Mouse (Mus musculus): ENCODE data around the gene C5ar1. TPM values are rescaled to one million over a fixed set of nuclear protein-coding genes. Genes with fewer than 3 reads are reported as not detected.
A peak's percentile ranks its signal among the peaks of the same experiment; 100 is the strongest.
"Not testable (repeated sequence)": the region's sequence is repeated elsewhere in the genome, so short reads cannot be mapped to it uniquely, and the experiment has no call there.

The C5ar1 gene
- polyA plus RNA-seq, 1 experiment from 2014 or later = 1.6 TPM

- ATAC-seq (ENCODE audit: low FRiP score, low TSS enrichment) (no peak), DNase-seq (no peak)
- H3K4me3 ChIP-seq (replicated peaks; ENCODE audit: low read depth, low read length) = no peak overlapping the region
- no peaks in the 10 kb centered on the region for H3K9me3 ChIP-seq (ENCODE audit: control insufficient read depth, low read length)
- peaks cover 22% of the 10 kb centered on the region for H3K4me1 ChIP-seq (ENCODE audit: control insufficient read depth, insufficient read depth, low read length)
- H3K27me3 ChIP-seq (ENCODE audit: control insufficient read depth, insufficient read depth, low read length) = no peaks in the 10 kb centered on the region
- H3K27ac ChIP-seq (replicated peaks; ENCODE audit: low read depth, low read length) = no peak overlapping the region
- WGBS = 47% methylated on average over 1 of the region's 1 CpGs
- H3K36me3 ChIP-seq (ENCODE audit: control insufficient read depth, insufficient read depth, low read length) = peaks cover 13% of the 10 kb centered on the region
- H3K9ac ChIP-seq (replicated peaks; ENCODE audit: low read length) = 0 out of 2 replicates have a peak overlapping the region, but pooled peaks have one; percentile 88
- H3K4me2 ChIP-seq (ENCODE audit: low read length) = peak overlapping the region; percentile 88
These were observed 11.8 kb upstream of the C5ar1 start for GRCm38 (mm10) chr7:16271139-16271538.

- ATAC-seq (ENCODE audit: low FRiP score, low TSS enrichment); H3K27ac ChIP-seq (replicated peaks; ENCODE audit: low read depth, low read length); H3K4me1 ChIP-seq (ENCODE audit: control insufficient read depth, insufficient read depth, low read length); H3K27me3 ChIP-seq (ENCODE audit: control insufficient read depth, insufficient read depth, low read length); H3K9ac ChIP-seq (replicated peaks; ENCODE audit: low read length); H3K36me3 ChIP-seq (ENCODE audit: control insufficient read depth, insufficient read depth, low read length); DNase-seq; H3K4me2 ChIP-seq (ENCODE audit: low read length); H3K4me3 ChIP-seq (replicated peaks; ENCODE audit: low read depth, low read length); H3K9me3 ChIP-seq (ENCODE audit: control insufficient read depth, low read length): not testable (repeated sequence)
- WGBS = 94% methylated on average over 7 of the region's 7 CpGs
These were observed 7.3 kb upstream of the C5ar1 start for GRCm38 (mm10) chr7:16266593-16266992.

- H3K9me3 ChIP-seq (ENCODE audit: control insufficient read depth, low read length) = peaks cover 5% of the 10 kb centered on the region; the same call in 1 of the 2 replicates
- no peak for ATAC-seq (ENCODE audit: low FRiP score, low TSS enrichment)
- no peak for DNase-seq
- H3K36me3 ChIP-seq (ENCODE audit: control insufficient read depth, insufficient read depth, low read length) = no peaks in the 10 kb centered on the region
- WGBS = 90% methylated on average over 11 of the region's 11 CpGs
- H3K4me1 ChIP-seq (ENCODE audit: control insufficient read depth, insufficient read depth, low read length) = no peaks in the 10 kb centered on the region
- no peak overlapping the region for H3K4me2 ChIP-seq (ENCODE audit: low read length)
- H3K4me3 ChIP-seq (replicated peaks; ENCODE audit: low read depth, low read length) = no peak overlapping the region
- no peak overlapping the region for H3K27ac ChIP-seq (replicated peaks; ENCODE audit: low read depth, low read length)
- no peaks in the 10 kb centered on the region for H3K27me3 ChIP-seq (ENCODE audit: control insufficient read depth, insufficient read depth, low read length)
- H3K9ac ChIP-seq (replicated peaks; ENCODE audit: low read length) = no peak overlapping the region
These were observed 6.5 kb upstream of the C5ar1 start for GRCm38 (mm10) chr7:16265856-16266255.

- Histone ChIP-seq H3K4me2 (ENCODE audit: low read length) (no peak overlapping the region), H3K9ac (replicated peaks; ENCODE audit: low read length) (no peak overlapping the region), H3K36me3 (ENCODE audit: control insufficient read depth, insufficient read depth, low read length) (no peaks in the 10 kb centered on the region), H3K27me3 (ENCODE audit: control insufficient read depth, insufficient read depth, low read length) (no peaks in the 10 kb centered on the region), H3K27ac (replicated peaks; ENCODE audit: low read depth, low read length) (no peak overlapping the region), H3K4me1 (ENCODE audit: control insufficient read depth, insufficient read depth, low read length) (no peaks in the 10 kb centered on the region), H3K4me3 (replicated peaks; ENCODE audit: low read depth, low read length) (no peak overlapping the region), H3K9me3 (ENCODE audit: control insufficient read depth, low read length) (peaks cover 5% of the 10 kb centered on the region; the same call in 1 of the 2 replicates)
- no peak for DNase-seq
- 80% methylated on average over 5 of the region's 5 CpGs for WGBS
- no peak for ATAC-seq (ENCODE audit: low FRiP score, low TSS enrichment)
These were observed 4.5 kb upstream of the C5ar1 start for GRCm38 (mm10) chr7:16263843-16264242.

- WGBS = 33% methylated on average over 8 of the region's 8 CpGs
These were observed 3.9 kb upstream of the C5ar1 start for GRCm38 (mm10) chr7:16263015-16263787.

GRCm38 (mm10) chr7:16261097-16261496 lies 1.8 kb upstream of the C5ar1 start:
- H3K9me3 ChIP-seq (ENCODE audit: control insufficient read depth, low read length) = peaks cover 5% of the 10 kb centered on the region; the same call in 1 of the 2 replicates
- no peaks in the 10 kb centered on the region for H3K4me1 ChIP-seq (ENCODE audit: control insufficient read depth, insufficient read depth, low read length)
- DNase-seq = no peak
- no peak overlapping the region for H3K4me3 ChIP-seq (replicated peaks; ENCODE audit: low read depth, low read length)
- H3K27me3 ChIP-seq (ENCODE audit: control insufficient read depth, insufficient read depth, low read length) = no peaks in the 10 kb centered on the region
- no peaks in the 10 kb centered on the region for H3K36me3 ChIP-seq (ENCODE audit: control insufficient read depth, insufficient read depth, low read length)
- no peak overlapping the region for H3K27ac ChIP-seq (replicated peaks; ENCODE audit: low read depth, low read length)
- WGBS = 82% methylated on average over 1 of the region's 1 CpGs
- H3K9ac ChIP-seq (replicated peaks; ENCODE audit: low read length) = no peak overlapping the region
- no peak overlapping the region for H3K4me2 ChIP-seq (ENCODE audit: low read length)
- ATAC-seq (ENCODE audit: low FRiP score, low TSS enrichment) = no peak

More at GRCm38 (mm10) chr7:16263015-16263787, 3.9 kb upstream of the C5ar1 start:
- H3K9me3 ChIP-seq (ENCODE audit: control insufficient read depth, low read length) = peaks cover 5% of the 10 kb centered on the region; the same call in 1 of the 2 replicates
- peak; percentile 86 for DNase-seq
- no peak overlapping the region for H3K9ac ChIP-seq (replicated peaks; ENCODE audit: low read length)
- H3K27ac ChIP-seq (replicated peaks; ENCODE audit: low read depth, low read length) = no peak overlapping the region
- no peaks in the 10 kb centered on the region for H3K27me3 ChIP-seq (ENCODE audit: control insufficient read depth, insufficient read depth, low read length)
- no peaks in the 10 kb centered on the region for H3K36me3 ChIP-seq (ENCODE audit: control insufficient read depth, insufficient read depth, low read length)
- ATAC-seq (ENCODE audit: low FRiP score, low TSS enrichment) = no peak
- no peak overlapping the region for H3K4me3 ChIP-seq (replicated peaks; ENCODE audit: low read depth, low read length)
- H3K4me1 ChIP-seq (ENCODE audit: control insufficient read depth, insufficient read depth, low read length) = no peaks in the 10 kb centered on the region
- H3K4me2 ChIP-seq (ENCODE audit: low read length) = no peak overlapping the region

GRCm38 (mm10) chr7:16257830-16258229 lies 1.5 kb downstream of the C5ar1 start:
- Histone ChIP-seq H3K9me3 (ENCODE audit: control insufficient read depth, low read length) (no peaks in the 10 kb centered on the region), H3K4me1 (ENCODE audit: control insufficient read depth, insufficient read depth, low read length) (no peaks in the 10 kb centered on the region), H3K27me3 (ENCODE audit: control insufficient read depth, insufficient read depth, low read length) (no peaks in the 10 kb centered on the region), H3K36me3 (ENCODE audit: control insufficient read depth, insufficient read depth, low read length) (no peaks in the 10 kb centered on the region), H3K9ac (replicated peaks; ENCODE audit: low read length) (no peak overlapping the region), H3K27ac (replicated peaks; ENCODE audit: low read depth, low read length) (no peak overlapping the region), H3K4me3 (replicated peaks; ENCODE audit: low read depth, low read length) (no peak overlapping the region), H3K4me2 (ENCODE audit: low read length) (no peak overlapping the region)
- no peak for DNase-seq
- ATAC-seq (ENCODE audit: low FRiP score, low TSS enrichment) = no peak
- WGBS = 93% methylated on average over 11 of the region's 11 CpGs

GRCm38 (mm10) chr7:16255963-16256362 lies 3.4 kb downstream of the C5ar1 start:
- not testable (repeated sequence) for H3K36me3 ChIP-seq (ENCODE audit: control insufficient read depth, insufficient read depth, low read length); DNase-seq; H3K9me3 ChIP-seq (ENCODE audit: control insufficient read depth, low read length); H3K4me3 ChIP-seq (replicated peaks; ENCODE audit: low read depth, low read length); H3K4me1 ChIP-seq (ENCODE audit: control insufficient read depth, insufficient read depth, low read length); H3K27me3 ChIP-seq (ENCODE audit: control insufficient read depth, insufficient read depth, low read length); H3K9ac ChIP-seq (replicated peaks; ENCODE audit: low read length); ATAC-seq (ENCODE audit: low FRiP score, low TSS enrichment); H3K27ac ChIP-seq (replicated peaks; ENCODE audit: low read depth, low read length); H3K4me2 ChIP-seq (ENCODE audit: low read length)
- 79% methylated on average over 4 of the region's 4 CpGs for WGBS

- H3K9me3 ChIP-seq (ENCODE audit: control insufficient read depth, low read length) = no peaks in the 10 kb centered on the region
- H3K4me3 ChIP-seq (replicated peaks; ENCODE audit: low read depth, low read length) = no peak overlapping the region
- no peak overlapping the region for H3K4me2 ChIP-seq (ENCODE audit: low read length)
- DNase-seq (no peak), ATAC-seq (ENCODE audit: low FRiP score, low TSS enrichment) (no peak)
- no peaks in the 10 kb centered on the region for H3K27me3 ChIP-seq (ENCODE audit: control insufficient read depth, insufficient read depth, low read length)
- no peaks in the 10 kb centered on the region for H3K36me3 ChIP-seq (ENCODE audit: control insufficient read depth, insufficient read depth, low read length)
- no peak overlapping the region for H3K9ac ChIP-seq (replicated peaks; ENCODE audit: low read length)
- WGBS = 78% methylated on average over 4 of the region's 4 CpGs
- no peak overlapping the region for H3K27ac ChIP-seq (replicated peaks; ENCODE audit: low read depth, low read length)
- H3K4me1 ChIP-seq (ENCODE audit: control insufficient read depth, insufficient read depth, low read length) = no peaks in the 10 kb centered on the region
These were observed 5.1 kb downstream of the C5ar1 start for GRCm38 (mm10) chr7:16254195-16254594.

All from midbrain, embryonic 14.5 days (tissue).